Mouse (Mus musculus): ENCODE measurements around the gene Ovgp1.
"Not testable (repeated sequence)": the region's sequence is repeated elsewhere in the genome, so short reads cannot be mapped to it uniquely, and the experiment has no call there.

The Ovgp1 gene

DNA sequence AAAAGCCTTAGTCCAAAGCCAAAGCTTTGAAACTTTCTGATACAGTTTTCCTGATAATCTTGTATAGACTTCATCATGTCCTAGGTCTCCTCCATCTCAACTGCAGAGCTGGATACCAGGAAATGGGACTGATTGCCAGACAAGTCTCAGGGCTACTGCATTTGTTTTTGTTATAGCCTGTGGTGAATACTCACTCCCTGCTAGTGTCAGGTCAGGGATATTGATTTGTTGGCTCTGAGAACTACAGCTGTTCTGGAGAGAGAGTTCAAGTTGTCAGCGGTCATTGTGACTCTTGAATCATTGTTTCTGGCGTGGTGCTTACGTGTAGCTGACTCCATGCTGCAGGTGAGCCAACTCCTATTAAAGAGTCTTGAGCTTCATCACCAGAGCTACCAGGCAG lies at the start of gene Ovgp1:
Gene Ovgp1 (plus strand): TSS at position 301 of the 400 bp plus-strand sequence.
- DNase-seq (ENCODE audit: low spot score in 2 of 2): no peak

DNA sequence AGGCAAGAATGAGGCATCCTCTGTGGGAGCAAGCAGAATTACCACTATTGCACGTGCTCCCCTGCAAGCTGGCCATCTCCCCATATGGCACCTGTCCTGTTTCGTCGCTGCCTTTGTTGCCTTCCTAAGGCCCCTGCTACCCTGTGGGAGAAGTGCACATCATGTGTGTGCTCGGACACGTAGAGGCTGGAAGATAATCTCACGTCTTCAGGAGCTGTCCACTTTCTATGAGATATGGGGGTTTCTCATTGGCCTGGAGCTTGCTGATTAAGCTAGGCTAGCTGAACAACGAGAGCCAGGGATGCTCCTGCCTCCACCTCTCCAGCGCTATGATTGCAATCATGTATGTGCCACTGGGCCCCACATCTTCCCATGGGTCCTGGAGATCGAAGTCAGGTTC lies 48.9 kb upstream of the Ovgp1 start:
- DNase-seq (ENCODE audit: low spot score in 2 of 2): no peak

DNA sequence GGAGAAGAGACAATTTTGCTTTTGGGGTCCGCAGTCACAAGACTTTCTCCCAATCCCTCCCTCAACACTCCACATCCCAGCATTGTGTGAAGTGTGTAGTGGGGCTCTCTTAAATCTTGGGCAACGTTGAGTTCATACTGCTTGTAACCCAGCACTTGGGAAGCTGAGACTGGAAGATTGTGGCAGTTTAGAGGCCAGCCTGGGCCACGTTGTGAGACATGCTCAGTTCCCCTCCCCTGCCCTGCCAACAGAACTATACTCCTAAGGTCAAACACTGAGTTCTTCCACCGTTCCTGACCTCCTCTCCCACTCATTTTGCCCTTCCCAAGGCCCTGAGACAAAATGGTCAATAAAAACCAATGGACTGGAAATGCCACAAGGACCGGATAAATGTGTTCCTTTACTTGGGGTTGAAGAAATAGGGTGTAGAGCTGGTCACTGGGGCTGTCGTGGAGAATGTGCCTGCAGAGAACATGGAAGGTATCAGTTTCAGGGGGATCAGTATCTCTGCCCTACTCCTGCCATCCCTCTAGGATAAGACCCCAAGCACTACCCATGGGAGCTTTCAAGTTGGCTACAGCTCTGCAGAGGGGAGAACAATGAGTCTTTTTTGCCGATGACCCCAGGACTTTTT lies 45.8 kb upstream of the Ovgp1 start:
- no peak for DNase-seq (ENCODE audit: low spot score in 2 of 2)

DNA sequence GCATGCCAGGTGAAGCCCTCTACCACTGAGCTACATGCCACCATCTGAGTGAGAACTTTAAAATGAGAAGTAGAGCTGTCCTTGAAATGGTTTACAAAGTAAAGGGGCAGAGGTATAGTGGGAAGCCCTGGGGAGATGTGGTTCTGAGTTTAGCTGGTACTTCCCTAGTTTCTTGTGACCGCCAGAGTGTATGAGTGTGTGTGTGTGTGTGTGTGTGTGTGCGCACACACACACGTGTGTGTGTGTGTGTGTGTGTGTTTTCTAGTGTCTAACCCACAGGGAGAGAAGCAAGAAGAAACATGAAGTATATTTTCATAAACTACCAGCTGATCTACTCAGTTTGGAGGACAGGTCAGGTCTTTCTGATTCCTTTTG lies 45.3 kb upstream of the Ovgp1 start:
- no peak for DNase-seq (ENCODE audit: low spot score in 2 of 2)

DNA sequence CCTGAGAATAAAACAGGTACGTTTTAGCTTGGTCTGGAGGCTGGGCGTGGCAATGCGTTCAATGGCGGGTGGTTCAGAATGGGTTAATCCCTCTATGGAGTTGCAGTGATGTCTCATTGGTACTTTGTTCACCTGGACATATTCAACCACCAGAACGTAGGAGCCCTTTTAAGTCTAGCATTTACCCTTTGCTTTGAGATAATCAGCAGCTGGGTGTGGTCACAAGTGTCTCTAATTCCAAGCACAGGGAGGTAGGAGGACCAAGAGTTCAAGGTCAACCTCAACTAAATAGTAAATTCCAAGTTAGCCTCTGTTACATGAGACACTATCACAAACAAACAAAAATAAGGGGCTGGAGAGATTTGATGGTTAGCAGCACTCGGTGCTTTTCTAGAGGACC lies 44.7 kb upstream of the Ovgp1 start:
- no peak for DNase-seq (ENCODE audit: low spot score in 2 of 2)

DNA sequence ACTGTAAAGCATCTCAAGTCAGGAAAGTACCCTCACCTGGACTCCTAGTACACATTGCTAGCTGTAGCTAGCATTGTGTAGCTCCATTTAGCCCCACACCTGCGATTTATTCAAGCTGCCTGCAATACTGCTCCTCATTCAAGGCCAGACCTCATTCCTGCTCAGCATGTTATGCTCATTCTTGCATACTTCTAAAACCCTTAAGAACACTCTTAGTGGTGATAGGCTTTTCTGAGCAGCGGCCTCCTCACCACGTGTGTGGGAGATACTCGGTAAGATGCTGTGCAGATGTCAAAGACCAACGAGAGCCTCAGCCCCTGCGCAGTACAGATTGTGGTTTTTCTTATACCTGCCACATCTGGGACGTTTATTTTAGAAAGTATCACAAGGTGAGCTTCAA lies 43.7 kb upstream of the Ovgp1 start:
- no peak for DNase-seq (ENCODE audit: low spot score in 2 of 2)

DNA sequence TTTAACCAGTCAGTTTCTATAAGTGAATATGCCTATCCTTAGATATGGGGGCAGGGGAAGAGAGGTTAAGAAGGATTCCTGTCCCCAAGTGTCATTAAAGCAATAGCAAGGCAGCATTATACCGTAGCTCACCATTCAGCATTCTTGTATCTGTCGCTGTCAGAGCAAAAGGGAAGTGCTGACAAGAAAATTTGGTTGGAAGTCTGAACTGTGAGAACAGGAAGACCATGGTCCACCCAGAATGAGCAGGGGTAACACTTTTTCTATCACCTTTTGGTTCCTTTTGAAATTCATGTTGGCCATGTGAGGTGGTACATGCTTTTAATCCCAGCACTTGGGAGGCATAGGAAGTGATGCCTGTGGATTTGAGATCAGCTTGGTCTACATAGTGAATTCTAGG lies 42.4 kb upstream of the Ovgp1 start:
- DNase-seq (ENCODE audit: low spot score in 2 of 2): no peak

DNA sequence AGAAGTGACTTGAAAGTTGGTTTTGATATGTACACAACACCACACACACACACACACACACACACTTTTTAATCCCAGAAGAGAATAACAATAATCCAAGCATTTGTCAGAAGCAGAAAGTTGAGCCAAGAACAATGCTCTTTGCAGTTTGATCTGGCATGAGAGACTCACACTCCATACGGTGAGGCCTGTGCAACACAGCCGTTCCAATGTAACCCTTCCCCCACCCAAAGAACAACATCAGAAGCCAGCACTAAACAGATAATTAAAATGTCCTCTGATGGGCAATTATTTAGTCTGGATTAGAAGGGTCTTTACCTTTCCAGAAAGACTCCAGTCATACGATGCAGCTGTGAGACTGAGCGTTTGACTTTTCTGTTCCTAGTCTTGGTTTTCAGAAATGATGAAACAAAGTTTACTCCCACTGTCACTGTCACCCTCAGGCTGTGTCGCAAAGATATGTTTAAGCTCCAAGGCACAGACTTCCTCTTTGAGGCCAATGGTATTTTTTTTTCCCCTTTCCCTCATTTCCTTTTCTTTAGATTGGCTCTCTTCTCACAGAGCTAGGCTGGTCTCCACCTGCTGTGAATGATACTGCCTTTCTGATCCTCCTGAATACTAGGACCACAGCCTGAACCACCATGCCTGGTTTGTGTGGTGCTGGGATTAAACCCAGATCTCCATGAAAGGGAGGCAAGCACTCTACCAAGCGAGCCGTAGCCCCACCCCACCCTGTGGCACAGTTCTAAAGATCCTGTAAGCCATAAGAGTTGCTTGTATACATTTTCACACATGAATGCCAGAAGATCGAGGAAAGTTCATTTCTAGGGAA lies 41.1 kb upstream of the Ovgp1 start, which contains the start of gene I830077J02Rik:
Gene I830077J02Rik (minus strand): TSS at position 425 of the 832 bp plus-strand sequence.
- no peak for DNase-seq (ENCODE audit: low spot score in 2 of 2)

DNA sequence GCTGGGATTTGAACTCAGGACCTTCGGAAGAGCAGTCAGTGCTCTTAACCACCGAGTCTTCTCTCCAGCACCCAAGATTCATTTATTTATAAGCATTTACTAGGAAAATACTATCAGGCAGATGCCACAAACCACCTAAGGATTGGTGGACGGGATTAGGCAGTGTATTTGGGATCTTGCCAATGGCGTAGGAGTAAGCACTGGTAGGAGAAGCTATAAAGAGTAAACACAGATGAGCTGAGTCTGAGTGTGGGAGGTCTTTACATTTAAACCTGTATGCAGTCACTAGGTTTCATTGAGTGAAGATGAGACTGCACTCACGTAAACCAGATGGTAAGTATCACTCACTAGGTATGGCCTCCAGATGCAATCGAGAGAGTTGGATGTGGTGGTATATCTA lies 39.6 kb upstream of the Ovgp1 start:
- DNase-seq (ENCODE audit: low spot score in 2 of 2): no peak

DNA sequence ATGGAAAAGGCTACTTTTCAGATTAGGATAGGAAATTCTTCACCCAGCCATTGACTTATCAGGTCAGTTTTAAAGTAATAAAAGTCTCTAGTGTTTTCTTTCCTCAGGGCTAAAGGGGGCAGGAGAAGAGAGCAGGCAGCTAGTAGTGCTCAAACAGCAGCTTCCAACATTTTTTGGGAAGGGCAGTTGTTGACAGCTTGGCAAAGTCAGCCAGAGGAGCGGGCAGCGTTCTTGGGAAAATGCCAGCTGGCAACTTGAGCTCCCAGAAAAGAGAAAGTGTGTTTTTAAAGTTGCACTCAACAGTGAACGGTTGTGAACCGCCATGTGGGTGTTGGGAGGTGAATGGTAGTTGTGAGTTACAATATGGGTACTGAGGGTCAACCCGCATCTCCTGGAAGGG lies 38.5 kb upstream of the Ovgp1 start:
- DNase-seq (ENCODE audit: low spot score in 2 of 2): no peak

DNA sequence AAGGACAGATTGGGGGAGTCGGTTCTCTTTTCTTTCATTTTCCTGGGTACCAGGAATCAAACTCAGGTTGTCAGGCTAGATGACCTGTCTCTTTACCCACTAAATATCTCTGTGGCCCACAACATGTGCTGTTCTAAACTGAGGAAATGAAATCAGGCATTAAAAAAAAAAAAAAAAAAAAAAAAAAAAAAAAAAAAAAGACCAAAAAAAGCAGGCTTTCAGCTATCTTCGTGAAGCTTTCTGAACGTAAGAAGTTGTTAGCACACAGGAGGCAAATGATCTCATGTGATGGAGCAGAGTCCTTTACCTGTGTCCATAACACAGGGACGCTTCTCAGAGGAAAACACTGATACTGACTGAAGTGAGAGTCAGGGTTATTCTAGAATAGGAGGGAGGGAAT lies 37.4 kb upstream of the Ovgp1 start:
- no peak for DNase-seq (ENCODE audit: low spot score in 2 of 2)

DNA sequence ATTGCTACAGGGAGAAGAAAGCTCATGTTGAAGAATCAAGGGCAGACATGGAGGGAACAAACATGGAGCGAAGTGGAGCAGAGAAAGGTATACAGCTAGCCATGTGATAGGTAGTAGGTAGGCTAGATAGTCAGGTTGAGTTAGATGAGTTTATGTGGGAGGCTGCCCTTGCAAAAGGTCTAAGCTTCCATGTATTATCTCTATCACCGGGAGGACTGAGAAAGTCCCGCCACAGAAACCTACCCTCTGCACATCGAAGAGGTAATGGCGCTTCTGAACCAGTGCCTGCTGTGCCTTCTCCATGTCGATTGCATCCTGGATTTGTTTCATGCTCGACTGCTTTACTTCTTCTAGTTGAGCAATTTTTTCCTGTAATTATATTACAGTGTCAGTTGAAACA lies 22.2 kb upstream of the Ovgp1 start:
- DNase-seq (ENCODE audit: low spot score in 2 of 2): no peak

DNA sequence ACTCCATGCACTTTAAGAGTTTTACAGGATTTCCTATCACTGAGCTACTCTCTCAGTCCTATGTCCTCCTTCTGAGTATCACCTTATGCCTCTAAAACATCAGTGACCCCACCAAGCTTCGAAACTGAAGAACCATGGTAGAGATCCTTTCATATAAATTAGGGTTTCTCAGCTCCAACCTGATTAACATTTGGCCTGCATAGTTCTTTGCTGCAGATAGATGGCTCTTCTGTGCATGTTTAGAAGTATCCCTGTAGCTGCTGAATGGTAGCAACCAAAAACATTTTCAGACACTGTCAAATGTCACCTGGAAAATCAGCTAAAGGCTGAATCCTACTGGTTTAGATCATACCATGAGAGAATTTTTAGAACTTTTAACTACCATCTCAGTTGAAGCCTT lies 16.3 kb upstream of the Ovgp1 start:
- DNase-seq (ENCODE audit: low spot score in 2 of 2): no peak

DNA sequence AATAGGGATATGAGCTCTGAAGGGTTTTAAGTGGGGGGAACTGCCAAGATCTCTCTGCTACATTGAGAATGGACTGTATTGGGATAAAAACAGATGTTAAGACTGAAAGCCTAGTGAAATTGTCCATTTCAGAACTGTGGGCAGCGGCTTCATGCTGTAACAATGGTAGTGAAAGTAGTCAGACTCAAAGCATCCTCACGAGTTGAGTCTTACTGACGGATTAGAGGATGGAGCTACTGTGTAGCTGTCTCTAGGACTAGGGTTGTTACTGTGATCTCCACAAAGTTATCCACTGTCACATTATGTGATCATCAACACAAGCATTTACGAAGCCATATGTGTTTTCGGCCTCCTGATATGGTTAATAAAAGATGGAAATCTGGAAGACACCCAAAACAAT lies 15.3 kb upstream of the Ovgp1 start:
- no peak for DNase-seq (ENCODE audit: low spot score in 2 of 2)

DNA sequence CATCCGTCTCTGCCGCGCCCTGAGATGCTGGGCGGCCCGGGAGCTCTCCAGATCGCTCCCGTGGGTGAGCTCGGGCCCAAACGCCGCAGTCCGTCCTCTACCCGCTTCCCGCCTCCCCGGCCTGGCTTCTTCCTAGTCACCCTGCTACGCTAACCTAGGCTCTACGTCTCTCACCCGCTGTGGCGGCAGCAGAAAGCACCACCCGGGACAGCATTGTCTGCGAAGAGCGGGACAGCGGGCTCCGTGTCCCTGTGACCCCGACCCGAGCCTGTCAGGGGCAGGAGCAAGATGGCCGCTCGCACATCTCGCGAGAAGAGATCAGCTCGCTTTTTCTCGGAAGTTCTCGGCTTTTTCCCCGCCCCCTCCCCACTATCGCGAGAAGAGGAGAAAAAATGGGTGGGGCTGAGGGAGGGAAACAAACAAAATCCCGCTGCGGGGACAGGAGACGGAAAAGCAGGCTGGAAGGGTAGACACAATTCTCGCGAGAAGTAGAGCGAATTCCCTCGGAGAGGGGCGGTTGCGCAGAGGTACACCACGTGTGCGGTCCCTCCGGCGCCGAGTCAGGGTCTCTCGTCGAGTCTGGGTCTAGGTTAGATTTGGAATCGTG lies 14.4 kb upstream of the Ovgp1 start, which contains the start of gene Wdr77:
Gene Wdr77 (plus strand): TSS at position 396 of the 607 bp plus-strand sequence.
- DNase-seq (ENCODE audit: low spot score in 2 of 2): peak; percentile 96 to 97

DNA sequence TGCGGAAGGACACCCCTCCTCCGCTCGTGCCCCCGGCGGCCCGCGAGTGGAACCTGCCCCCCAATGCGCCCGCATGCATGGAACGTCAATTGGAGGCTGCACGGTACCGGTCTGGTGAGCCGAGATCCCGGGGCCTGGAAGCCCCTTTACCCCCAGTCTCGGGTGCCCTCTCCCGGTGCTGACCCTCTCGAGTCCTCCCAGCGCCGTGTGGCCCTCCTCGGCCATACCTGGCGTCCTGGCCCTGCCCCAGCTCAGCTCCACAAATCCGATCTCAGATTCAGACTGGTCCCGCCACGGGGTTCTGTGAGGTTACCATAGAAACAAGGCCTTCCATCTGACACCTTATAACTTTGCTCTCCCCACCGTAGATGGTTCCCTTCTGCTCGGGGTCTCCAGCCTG lies 13.9 kb upstream of the Ovgp1 start:
- no peak for DNase-seq (ENCODE audit: low spot score in 2 of 2)

DNA sequence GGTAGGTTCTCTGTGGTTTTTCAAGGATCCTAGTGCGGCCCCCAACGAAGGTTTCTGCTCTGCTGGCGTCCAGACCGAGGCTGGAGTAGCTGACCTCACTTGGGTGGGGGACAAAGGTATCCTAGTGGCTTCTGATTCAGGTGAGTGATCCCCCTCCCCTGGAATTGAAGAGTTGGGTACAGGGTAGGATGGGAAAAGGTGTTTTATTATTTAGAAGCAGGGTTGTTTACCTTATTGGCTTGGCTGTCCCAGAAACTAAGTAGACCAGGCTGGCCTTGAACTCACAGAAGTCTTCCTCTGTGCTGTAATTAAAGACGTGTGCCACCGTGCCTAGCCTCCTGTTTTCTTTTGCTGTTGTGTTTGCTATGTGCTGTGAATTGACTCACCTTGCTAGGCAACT lies 13.5 kb upstream of the Ovgp1 start, which contains the start of gene Atp5f1:
Gene Atp5f1 (minus strand): TSS at position 101 of the 400 bp plus-strand sequence.
- DNase-seq (ENCODE audit: low spot score in 2 of 2): no peak

DNA sequence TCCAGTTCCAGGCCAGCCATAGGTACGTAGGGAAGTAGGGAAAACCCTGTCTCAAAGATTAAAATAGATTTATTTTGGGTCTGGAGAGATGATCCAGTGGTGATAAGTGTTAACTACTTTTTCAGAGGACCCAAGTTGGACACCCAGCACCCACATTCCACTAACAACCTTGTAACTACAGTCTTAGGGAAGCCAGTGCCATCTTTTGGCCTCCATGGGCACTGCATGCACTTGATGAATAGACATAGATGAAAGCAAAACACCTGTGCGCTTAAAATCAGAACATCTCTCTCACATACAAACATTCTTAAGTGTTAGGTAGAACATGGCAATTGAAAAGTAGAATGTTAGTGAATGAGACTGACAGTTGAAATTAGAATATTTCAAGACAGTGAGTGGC lies 12.8 kb upstream of the Ovgp1 start:
- peak in 1 of 2 experiments; percentile 6 for DNase-seq (ENCODE audit: low spot score in 2 of 2)

DNA sequence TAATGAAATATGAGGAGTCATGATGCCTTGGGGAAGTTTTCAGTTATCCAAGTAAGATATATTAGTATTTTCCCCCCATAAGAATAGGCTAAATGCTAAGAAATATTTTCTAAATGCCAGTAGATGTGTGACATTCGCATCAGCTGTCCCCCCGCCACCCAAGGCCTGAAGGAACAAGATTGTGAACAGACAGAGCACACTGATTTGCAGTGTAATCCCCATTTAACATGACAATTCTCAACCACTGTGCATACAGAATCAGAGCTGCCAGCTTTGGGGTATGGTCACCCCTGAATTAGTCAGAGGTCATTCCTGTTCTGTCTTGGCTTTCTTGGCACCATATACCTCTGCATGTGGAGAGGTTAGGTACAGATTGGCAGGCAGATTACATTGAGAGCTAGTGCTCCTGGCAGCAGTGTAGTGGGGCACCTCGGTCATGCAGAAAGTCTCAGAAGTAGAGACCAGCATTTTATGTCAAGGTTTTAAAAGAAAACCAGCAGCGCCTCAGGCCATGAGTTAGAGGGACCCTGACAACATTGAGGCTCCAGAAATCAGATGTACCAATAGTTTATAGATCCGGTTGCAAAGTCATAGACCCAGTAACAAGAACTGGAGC lies 1.6 kb upstream of the Ovgp1 start:
- no peak for DNase-seq (ENCODE audit: low spot score in 2 of 2)

DNA sequence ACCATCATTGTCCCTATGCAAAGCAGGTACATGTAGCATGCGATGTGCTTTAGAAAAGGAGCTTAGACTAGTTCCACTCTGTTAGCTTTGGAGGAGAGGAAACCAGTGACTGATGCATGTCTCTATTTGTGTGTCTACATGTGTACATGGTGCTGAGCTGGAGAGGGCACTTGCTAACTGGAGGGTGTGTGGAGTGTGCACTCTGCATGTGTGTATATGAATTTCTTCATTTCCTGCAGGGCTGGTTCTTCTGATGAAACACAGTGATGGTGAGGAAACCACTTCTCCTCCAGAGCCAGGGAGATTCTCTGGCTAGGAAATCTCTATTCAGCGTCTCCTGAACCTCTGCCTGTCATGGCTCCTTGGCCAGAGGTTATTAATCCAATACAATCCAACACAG lies 663 bp downstream of the Ovgp1 start:
- no peak for DNase-seq (ENCODE audit: low spot score in 2 of 2)

DNA sequence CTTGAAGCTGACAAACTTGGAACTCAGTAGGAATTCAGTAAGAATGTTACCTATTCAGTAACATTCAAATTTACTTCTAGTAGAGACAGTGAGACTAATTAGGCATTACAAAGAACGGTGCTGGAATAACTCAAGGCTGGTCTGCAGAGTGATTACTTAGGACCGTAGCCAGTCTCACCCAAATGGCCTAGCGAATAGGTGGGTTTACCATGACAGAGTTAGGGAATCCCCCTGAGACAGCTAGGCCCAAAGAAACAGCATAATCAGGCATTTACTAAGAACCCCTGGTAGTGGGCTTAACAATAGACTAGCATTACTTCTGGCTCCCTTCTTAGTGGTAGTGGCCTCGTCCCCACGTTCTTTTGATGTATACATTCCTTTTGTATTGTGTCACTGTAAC lies 16.1 kb downstream of the Ovgp1 start:
- DNase-seq (ENCODE audit: low spot score in 2 of 2): not testable (repeated sequence)

DNA sequence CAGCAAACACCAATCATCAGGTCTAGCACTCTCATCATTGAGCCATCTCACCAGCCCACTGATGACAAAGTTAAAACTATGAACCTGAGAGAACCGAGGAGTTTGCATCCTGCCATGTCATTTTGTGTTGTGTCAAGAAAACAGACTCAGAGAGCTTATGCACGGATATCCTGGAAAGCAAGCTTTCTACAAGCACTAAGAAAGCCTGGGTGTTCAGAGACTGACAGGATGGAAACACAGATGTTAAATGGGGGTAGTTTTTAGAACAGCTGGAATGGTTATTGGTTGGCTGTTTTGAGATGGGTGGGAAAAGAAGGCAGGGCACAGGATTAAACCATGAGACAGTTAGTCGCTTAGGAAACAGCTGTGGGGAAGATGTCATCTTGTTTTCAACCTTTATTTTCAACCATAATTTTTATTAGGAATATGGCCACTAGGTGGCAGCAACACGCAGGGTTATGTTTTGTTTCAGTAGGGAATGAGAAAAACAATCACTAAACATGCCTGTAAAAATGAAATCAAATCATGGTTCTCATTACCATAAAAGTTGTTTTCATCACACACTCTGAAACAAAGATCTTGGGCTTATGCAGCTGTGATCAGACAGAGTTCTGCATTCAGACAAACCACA lies 18.3 kb downstream of the Ovgp1 start:
- DNase-seq (ENCODE audit: low spot score in 2 of 2): peak; percentile 38 to 64
